Mouse (Mus musculus): Measurements from ENCODE around the gene Parva.

Gene Parva

GRCm38 (mm10) chr7:112423438-112423837 lies 3.9 kb upstream of the Parva start:
- DNase-seq (ENCODE audit: low spot score), result no peak

DNA sequence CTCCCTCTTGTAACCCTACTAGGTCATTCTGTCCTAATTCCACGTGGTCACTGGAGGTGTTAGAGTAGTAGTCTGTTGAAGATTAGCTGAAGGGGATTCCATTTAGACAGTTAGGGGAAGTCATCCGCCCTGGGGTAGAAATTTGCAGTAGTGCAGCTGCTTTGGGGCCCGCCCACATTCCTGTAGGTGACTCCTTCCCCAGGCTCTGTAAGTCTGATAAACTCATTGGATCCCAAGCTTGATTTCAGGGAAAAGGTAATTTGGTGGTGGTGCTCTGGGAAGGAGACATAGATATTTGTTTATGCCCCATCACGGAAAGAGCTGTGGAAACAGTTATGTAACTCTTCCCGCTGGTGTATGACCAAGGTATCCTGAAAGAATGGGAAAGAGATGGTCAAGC lies 494 bp upstream of the Parva start:
- DNase-seq (ENCODE audit: low spot score), result no peak

- peak; percentile 87 for DNase-seq (ENCODE audit: low spot score)
Measured at GRCm38 (mm10) chr7:112428158-112428535, 842 bp downstream of the Parva start.

DNA sequence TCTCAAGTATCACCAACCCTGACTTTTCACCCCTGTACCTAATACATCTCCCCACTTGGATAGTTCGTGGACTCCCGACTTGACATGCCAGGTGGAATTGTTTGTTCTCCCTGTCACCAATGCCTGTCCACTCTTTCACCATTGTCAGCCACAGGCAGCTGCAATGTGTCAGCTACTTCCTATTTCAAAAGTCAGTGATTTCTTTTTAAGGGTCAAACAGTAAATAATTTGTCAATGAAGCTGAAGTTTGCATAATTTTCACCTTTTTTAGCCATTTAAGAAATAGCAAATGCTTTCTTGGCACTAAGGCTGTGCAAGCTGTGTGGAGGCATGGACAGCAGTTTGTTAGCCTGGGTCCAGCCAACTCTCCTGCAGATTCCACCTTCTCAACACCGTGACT lies 12.5 kb downstream of the Parva start:
- no peak for DNase-seq (ENCODE audit: low spot score)

DNA sequence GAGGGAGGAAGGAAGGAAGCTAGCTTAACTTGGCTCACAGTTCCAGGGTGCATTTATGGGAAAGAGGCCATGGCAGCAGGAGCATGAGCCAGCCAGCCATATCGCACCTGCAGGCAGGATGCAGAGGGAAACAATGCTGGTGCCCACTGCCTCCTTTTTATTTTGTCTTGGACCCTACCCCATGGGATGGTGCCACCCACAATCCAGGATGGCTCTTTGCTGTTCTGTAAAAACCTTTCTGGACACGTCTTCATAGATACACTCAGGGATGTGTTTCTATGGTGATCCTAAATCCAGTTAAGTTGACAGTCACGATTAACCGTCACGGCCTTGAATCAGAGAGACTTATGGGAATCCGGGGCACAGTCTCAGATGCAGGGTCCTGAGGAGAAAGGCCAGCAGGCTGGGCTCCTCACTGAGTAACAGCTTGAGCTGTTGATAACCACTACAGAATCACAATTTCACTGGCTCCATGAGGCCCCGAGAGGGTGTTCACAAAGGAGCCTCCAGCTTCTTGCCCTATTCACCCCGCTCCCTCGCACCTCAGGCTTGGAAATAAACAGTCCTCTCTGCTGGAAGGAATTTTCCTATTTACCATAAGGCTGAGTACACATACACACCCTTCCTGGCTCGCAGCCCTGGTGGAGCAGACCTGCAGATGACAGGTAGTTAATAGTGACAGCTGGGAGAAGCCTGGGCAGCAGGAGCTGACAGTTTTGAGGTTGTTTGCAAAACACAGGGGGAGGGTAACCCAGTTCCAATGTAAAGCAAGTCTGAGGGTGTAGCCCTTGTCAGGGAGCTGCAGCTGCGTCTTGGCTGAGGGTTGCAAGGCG lies 17.1 kb downstream of the Parva start:
- DNase-seq (ENCODE audit: low spot score), result no peak

DNA sequence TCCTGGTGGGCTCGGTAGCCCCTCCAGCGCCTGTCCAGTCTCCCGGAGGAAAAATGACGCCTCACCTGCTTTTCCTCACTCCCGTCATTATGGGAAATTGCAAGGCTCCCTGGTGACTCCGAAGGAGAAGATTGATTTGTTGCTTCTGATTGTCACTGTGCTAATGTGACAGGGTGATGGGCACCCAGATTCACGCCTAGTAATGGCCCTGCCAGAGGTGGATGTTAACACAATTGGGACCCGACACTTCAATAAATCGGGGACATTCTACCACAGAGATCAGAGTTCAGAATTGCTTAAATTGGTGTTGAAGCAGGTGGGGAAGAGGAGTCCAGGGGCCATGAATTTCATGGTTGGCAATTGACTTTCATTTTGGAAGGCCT lies 17.7 kb downstream of the Parva start:
- no peak for DNase-seq (ENCODE audit: low spot score)

- DNase-seq (ENCODE audit: low spot score), result no peak
Measured at GRCm38 (mm10) chr7:112446498-112446897, 19.2 kb downstream of the Parva start.

- no peak for DNase-seq (ENCODE audit: low spot score)
Measured at GRCm38 (mm10) chr7:112449954-112450700, 22.8 kb downstream of the Parva start.

- no peak for DNase-seq (ENCODE audit: low spot score)
Measured at GRCm38 (mm10) chr7:112452471-112452870, 25.2 kb downstream of the Parva start.

DNA sequence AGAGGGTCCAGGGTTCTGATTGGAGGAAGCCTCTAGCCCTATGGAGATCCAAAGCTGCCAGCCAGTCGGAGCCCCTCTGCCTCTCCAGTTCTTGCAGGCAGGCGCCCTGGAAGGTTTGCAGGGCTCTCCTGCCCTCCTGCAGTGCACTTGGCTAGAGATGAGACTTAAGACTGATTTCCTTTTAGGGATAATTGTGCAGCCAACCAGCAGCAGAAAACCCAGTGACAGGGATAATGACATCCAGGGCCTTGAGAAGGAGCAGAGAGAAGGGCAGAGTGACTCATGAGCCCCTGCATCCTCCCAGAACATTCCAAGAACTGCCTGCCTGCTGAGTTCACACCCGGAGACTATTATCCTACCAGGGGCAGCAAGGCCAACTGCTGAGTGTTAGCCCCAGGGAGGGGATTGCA lies 26.5 kb downstream of the Parva start:
- DNase-seq (ENCODE audit: low spot score), result peak; percentile 34

DNA sequence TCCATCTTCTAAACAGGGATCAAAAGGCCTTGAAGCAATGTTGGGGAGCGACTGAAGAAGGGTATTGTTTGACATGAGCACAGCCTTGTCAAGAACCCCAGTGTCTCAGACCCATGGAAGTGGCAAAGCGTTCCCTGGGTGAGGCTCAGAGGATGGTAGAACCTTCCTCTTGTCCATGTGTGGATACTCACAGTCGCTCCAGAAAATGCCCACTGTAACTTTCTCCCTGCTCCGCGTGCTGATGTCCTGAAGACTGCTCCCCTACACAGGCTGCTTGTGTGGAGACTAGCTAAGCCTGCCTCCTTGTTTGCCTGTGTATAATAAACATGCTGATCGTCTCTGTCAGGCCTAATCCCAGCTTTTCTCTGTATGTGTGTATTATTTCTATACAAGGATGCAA lies 27.1 kb downstream of the Parva start:
- no peak for DNase-seq (ENCODE audit: low spot score)

- no peak for DNase-seq (ENCODE audit: low spot score)
Measured at GRCm38 (mm10) chr7:112454951-112455350, 27.6 kb downstream of the Parva start.

- no peak for DNase-seq (ENCODE audit: low spot score)
Measured at GRCm38 (mm10) chr7:112455566-112456110, 28.3 kb downstream of the Parva start.

GRCm38 (mm10) chr7:112457373-112457772 lies 30.1 kb downstream of the Parva start:
- no peak for DNase-seq (ENCODE audit: low spot score)

DNA sequence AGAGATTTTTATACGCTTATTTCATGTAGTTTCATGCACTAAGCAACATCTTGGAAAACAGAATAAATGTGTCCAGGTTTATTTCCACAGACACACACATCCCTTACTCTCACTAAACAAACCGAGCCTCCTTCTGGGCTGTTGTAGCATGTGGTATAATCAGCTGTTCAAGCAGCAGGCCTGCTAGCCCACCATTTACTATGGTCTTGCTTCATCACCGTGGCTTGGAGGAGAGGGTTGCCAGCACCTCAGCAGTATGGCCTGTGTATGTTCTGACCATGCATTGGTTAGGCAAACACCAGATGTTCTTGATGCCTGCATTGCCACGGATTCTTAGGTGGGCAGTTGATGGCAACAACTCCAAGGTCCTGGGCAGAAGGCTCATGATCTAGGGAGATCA lies 30.6 kb downstream of the Parva start:
- no peak for DNase-seq (ENCODE audit: low spot score)

- DNase-seq (ENCODE audit: low spot score), result no peak
Measured at GRCm38 (mm10) chr7:112458440-112458839, 31.1 kb downstream of the Parva start.

GRCm38 (mm10) chr7:112463074-112463473 lies 35.8 kb downstream of the Parva start:
- DNase-seq (ENCODE audit: low spot score), result peak; percentile 61

DNA sequence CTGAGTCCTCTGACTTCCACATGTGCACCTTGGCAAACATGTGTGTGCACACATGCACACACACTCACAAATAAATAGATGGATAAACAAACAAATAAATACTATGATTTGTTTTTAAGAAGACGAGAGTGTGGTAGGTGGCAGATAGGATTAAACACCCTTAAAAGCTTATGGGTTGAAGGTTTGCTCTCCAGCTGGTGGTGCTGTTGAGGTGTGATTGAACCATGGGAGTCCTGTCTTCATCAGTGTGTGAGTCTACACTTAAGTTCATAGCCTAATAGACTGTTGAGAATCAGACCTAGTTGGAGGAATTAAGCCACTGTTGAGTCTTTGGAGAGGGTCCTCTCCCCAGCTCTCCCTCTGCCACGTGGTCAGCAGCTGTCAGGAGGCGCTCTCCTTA lies 38.6 kb downstream of the Parva start:
- DNase-seq (ENCODE audit: low spot score), result no peak

DNA sequence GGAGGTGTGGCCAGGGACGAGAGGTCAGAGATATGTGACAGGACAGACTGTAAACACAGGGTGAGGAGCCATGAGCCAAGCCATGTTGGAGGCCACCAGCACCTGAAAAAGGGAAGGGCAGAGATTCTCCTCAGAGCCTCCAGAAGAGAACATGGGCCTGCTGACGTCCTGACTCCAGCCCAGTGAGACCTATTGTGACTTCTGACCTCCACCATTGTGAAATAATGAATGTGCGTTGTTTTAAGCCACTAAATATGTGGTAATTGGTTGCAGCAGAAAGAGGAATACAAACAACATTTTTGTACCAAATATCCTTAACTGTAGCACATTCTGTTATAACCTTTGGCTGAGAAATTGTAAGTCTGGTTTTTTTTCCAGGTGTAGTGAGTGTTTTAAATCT lies 39.5 kb downstream of the Parva start:
- no peak for DNase-seq (ENCODE audit: low spot score)

DNA sequence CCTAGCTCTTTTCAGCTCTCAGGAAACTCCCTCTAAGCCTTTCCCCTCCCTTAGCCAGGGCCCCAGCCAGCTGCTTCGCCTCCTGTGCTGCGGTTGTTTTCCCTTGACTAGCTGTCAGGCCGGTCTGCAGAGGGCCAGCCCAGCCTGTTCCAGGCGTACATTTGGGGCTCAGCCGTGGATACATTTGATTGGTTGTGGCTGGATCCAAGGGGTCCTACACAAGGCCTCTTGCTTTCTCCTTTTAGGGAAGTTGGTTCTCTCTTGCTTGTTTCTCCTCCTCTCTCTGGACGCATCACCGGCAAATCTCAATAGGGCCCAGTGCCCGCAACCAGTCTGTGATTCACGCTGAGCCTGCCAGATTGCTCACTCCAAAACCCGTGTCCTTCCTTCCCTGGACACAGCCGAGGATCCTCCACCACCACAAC lies 40.4 kb downstream of the Parva start:
- peak; percentile 82 for DNase-seq (ENCODE audit: low spot score)

- peak; percentile 86 for DNase-seq (ENCODE audit: low spot score)
Measured at GRCm38 (mm10) chr7:112469817-112470216, 42.5 kb downstream of the Parva start.

DNA sequence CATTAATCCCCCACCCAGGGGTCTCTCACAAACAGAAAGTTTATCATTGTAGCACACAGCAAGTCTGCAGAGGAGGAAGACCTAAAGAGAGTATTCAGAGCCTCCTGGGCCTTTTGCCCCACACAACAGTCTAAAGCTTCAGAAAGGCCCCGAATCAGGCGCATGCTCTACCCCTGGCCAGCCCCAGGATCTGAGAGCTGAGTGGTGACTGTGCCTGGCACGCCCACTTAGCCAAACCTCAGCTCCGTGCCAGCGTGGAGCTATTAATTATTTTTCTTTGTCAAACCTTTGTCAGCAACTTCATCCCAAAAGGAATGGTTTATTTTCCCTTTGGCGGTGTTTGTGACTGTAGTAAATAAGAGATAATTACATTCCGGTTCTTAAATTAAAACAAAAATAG lies 44.0 kb downstream of the Parva start:
- DNase-seq (ENCODE audit: low spot score), result no peak

DNA sequence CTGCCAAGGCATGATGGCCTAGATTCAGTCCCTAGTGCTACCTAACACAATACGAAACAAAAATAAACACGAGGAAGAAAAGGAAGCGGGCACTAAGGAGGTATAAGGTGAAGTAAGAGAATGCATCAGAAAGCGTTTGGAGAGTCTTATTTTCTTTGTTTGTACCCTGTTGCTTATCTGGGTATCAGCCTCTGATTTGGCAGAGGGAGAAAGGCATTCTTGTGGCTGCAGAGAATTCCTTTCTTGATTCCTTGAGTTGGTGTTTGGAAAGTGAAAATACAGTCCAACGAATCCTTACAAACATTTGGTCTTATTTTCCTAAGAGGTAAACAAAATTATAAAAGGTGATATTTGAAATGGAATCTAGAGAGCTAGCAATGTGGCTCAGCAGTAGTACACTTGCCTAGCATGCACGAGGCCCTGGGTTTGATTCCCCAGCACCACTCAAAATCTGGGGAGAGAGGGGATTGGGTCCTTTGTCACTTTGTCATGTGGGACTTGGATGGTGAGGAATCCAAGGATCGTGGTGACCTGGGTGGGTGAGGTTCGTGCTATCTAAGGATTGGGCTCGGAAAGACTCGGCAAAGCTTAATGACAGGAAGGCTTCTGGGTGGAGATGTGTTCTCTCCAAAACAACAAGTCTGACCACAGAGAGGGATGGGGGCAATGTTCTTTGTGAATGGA lies 44.9 kb downstream of the Parva start:
- no peak for DNase-seq (ENCODE audit: low spot score)

Data from embryo, embryonic 10.5 days (tissue).